Mouse (Mus musculus) spleen, postnatal 4 days (tissue): ENCODE data around the gene Foxn3.

Experiments used
- DNase-seq, 2 experiments: peaks; one replicate each; pipeline ENCODE4 v3.0.0; 2022; ENCODE audit warnings: low spot score in 2 of 2

Foxn3 gene

GRCm38 (mm10) chr12:99293532-99293931 lies 269.9 kb downstream of the Foxn3 start:
- DNase-seq, result no peak

- DNase-seq, result no peak
Observed at GRCm38 (mm10) chr12:99292152-99292551, 271.2 kb downstream of the Foxn3 start.

GRCm38 (mm10) chr12:99287081-99287480 lies 276.3 kb downstream of the Foxn3 start:
- DNase-seq, result no peak

- no peak for DNase-seq
Observed at GRCm38 (mm10) chr12:99286662-99287061, 276.7 kb downstream of the Foxn3 start.

- DNase-seq, result no peak
Observed at GRCm38 (mm10) chr12:99285656-99286055, 277.7 kb downstream of the Foxn3 start.

GRCm38 (mm10) chr12:99285199-99285598 lies 278.2 kb downstream of the Foxn3 start:
- DNase-seq, result no peak

- DNase-seq, result no peak
Observed at GRCm38 (mm10) chr12:99284419-99285069, 278.8 kb downstream of the Foxn3 start.

GRCm38 (mm10) chr12:99280826-99281225 lies 282.6 kb downstream of the Foxn3 start:
- no peak for DNase-seq

- DNase-seq, result no peak
Observed at GRCm38 (mm10) chr12:99280291-99280690, 283.1 kb downstream of the Foxn3 start.

GRCm38 (mm10) chr12:99279426-99279825 lies 284.0 kb downstream of the Foxn3 start:
- no peak for DNase-seq

GRCm38 (mm10) chr12:99274589-99274988 lies 288.8 kb downstream of the Foxn3 start:
- DNase-seq, result no peak

- no peak for DNase-seq
Observed at GRCm38 (mm10) chr12:99269396-99269795, 294.0 kb downstream of the Foxn3 start.

- DNase-seq, result no peak
Observed at GRCm38 (mm10) chr12:99268954-99269353, 294.4 kb downstream of the Foxn3 start.

- DNase-seq, result no peak
Observed at GRCm38 (mm10) chr12:99267732-99268131, 295.6 kb downstream of the Foxn3 start.

GRCm38 (mm10) chr12:99266434-99266833 lies 296.9 kb downstream of the Foxn3 start:
- DNase-seq, result no peak

GRCm38 (mm10) chr12:99265777-99266176 lies 297.6 kb downstream of the Foxn3 start:
- no peak for DNase-seq

- DNase-seq, result no peak
Observed at GRCm38 (mm10) chr12:99264386-99264785, 299.0 kb downstream of the Foxn3 start.

GRCm38 (mm10) chr12:99263592-99264335 lies 299.6 kb downstream of the Foxn3 start:
- DNase-seq, result no peak

- no peak for DNase-seq
Observed at GRCm38 (mm10) chr12:99262840-99263239, 300.5 kb downstream of the Foxn3 start.

GRCm38 (mm10) chr12:99262066-99262599 lies 301.2 kb downstream of the Foxn3 start:
- DNase-seq, result no peak

- DNase-seq, result no peak
Observed at GRCm38 (mm10) chr12:99260171-99260570, 303.2 kb downstream of the Foxn3 start.

GRCm38 (mm10) chr12:99257570-99257969 lies 305.8 kb downstream of the Foxn3 start:
- DNase-seq, result no peak

GRCm38 (mm10) chr12:99256997-99257396 lies 306.4 kb downstream of the Foxn3 start:
- DNase-seq, result no peak
